Mouse (Mus musculus): Measurements from ENCODE around the gene Gpcpd1.

- TF ChIP-seq CTCF (IDR thresholded peaks at IDR 0.05; ENCODE audit: low read depth) (peak; percentile 90), EP300 (optimal IDR thresholded peaks at IDR 0.05) (no peak)
These were observed 102.1 kb downstream of the Gpcpd1 start for GRCm38 (mm10) chr2:132485454-132485853.
